Mouse (Mus musculus): ENCODE data around the gene Anp32a. TPM values are rescaled to one million over a fixed set of nuclear protein-coding genes. Genes with fewer than 3 reads are reported as not detected.

Gene Anp32a
- polyA plus RNA-seq, 1 experiment from 2014 or later: 220 TPM

DNA sequence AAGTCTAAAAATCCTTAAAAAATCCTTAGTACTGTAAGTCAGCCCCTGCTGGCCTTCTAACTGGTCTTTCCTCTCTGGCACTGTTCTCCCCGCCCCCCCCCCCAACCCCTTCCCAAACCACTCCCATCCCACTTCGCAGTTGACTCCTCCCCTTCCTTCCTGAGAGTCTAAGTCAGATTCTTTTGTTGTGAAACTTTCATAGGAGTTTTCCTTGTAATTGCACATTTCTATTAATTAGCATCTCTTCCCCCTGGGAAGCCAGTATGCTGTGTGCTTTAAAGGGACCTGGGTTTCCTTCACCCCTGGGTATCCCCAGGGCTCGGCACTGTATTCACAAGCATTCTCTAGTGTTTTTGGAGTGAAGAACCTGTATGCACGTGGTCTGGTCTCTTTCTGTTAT lies 10.1 kb downstream of the Anp32a start:
- Histone ChIP-seq H3K27me3 (ENCODE audit: control insufficient read depth, insufficient read depth, low read length) (no peaks in the 10 kb centered on the region), H3K27ac (ENCODE audit: low read depth, low read length) (no peak overlapping the region), H3K4me1 (replicated peaks; ENCODE audit: control insufficient read depth, insufficient read depth, low read length) (peaks cover 2% of the 10 kb centered on the region; the same call in 1 of the 2 replicates), H3K4me2 (replicated peaks; ENCODE audit: low read depth, low read length) (no peak overlapping the region), H3K9me3 (ENCODE audit: control insufficient read depth, low read length) (no peaks in the 10 kb centered on the region), H3K9ac (ENCODE audit: low read depth, low read length) (no peak overlapping the region), H3K4me3 (ENCODE audit: low read depth, low read length) (no peak overlapping the region), H3K36me3 (ENCODE audit: control insufficient read depth, insufficient read depth, low read length) (no peaks in the 10 kb centered on the region)
- no peak for DNase-seq (ENCODE audit: low spot score)
- WGBS: 52% methylated on average over 3 of the region's 4 CpGs
- ATAC-seq (ENCODE audit: low FRiP score): no peak

DNA sequence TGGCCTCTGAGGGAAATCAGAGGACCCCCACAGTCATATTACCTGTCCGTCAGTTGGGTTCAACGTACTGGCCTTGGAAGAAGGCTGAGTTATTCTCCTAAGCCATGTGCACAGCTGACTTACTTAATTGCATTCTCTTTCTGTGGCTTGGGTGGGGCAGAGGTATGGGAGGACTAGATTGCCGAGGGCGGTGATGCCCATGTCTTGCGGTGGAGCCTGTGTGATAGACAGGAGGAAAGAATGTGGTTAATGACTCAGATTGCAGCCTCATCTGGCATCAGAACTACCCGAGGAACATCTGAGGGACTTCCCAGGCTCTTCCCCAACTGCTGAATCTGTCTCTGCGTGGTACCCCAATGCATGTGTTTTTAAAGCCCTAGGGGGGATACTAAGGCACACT lies 12.7 kb downstream of the Anp32a start:
- DNase-seq (ENCODE audit: low spot score) (no peak), ATAC-seq (ENCODE audit: low FRiP score) (no peak)
- Histone ChIP-seq H3K4me1 (replicated peaks; ENCODE audit: control insufficient read depth, insufficient read depth, low read length) (no peaks in the 10 kb centered on the region; the same call in 1 of the 2 replicates), H3K9me3 (ENCODE audit: control insufficient read depth, low read length) (no peaks in the 10 kb centered on the region), H3K9ac (ENCODE audit: low read depth, low read length) (no peak overlapping the region), H3K27me3 (ENCODE audit: control insufficient read depth, insufficient read depth, low read length) (no peaks in the 10 kb centered on the region), H3K27ac (ENCODE audit: low read depth, low read length) (no peak overlapping the region), H3K4me3 (ENCODE audit: low read depth, low read length) (no peak overlapping the region), H3K4me2 (replicated peaks; ENCODE audit: low read depth, low read length) (no peak overlapping the region), H3K36me3 (ENCODE audit: control insufficient read depth, insufficient read depth, low read length) (no peaks in the 10 kb centered on the region)
- 69% methylated on average over 7 of the region's 7 CpGs for WGBS

DNA sequence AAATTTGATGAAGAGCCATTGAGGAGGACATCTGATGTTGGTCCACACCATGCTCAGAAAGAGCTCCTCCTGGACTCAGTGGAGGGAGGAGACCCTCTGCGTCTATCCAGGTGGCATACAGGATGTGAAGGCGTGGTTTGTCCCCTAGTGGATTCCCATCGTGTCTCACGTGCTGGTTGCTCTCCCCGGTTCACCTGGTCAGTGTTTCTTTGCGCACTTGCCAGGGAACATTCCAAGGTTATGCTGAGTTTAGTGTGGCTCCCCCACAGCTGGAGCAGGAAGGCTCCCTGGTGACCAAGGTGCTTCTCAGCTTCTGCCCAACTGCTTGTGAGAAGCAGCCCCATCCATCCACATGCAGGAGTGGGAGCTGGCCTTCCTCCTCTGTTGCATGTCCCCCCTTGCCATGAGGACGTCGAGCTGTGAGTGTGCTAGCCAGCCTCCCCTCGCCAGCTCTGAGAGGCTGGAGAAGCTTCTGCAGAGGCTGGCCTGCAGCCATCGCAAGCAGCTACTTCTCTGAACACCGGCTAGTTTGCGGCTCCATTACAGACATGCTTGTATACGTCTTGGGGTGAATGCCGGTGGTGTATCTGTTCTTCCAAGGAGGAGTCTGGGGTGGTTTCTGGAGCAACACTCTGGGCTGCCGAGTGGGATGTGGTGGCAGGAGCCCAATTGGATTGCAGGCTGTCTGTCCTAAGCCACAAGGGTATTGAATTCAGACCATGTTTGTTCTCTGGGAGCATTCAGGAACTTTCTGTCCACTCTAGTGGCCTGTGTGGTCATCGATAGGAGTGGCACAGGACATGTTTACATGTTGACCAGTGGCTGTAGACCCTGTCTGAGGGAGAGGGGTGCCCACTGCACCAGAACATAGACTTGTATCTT lies 14.0 kb downstream of the Anp32a start:
- no peaks in the 10 kb centered on the region for H3K9me3 ChIP-seq (ENCODE audit: control insufficient read depth, low read length)
- ATAC-seq (ENCODE audit: low FRiP score): no peak
- 89% methylated on average over 16 of the region's 16 CpGs for WGBS
- DNase-seq (ENCODE audit: low spot score): no peak
- no peak overlapping the region for H3K9ac ChIP-seq (ENCODE audit: low read depth, low read length)
- no peaks in the 10 kb centered on the region for H3K36me3 ChIP-seq (ENCODE audit: control insufficient read depth, insufficient read depth, low read length)
- no peaks in the 10 kb centered on the region for H3K27me3 ChIP-seq (ENCODE audit: control insufficient read depth, insufficient read depth, low read length)
- H3K4me2 ChIP-seq (replicated peaks; ENCODE audit: low read depth, low read length): no peak overlapping the region
- H3K4me1 ChIP-seq (replicated peaks; ENCODE audit: control insufficient read depth, insufficient read depth, low read length): no peaks in the 10 kb centered on the region
- H3K27ac ChIP-seq (ENCODE audit: low read depth, low read length): no peak overlapping the region
- H3K4me3 ChIP-seq (ENCODE audit: low read depth, low read length): no peak overlapping the region

DNA sequence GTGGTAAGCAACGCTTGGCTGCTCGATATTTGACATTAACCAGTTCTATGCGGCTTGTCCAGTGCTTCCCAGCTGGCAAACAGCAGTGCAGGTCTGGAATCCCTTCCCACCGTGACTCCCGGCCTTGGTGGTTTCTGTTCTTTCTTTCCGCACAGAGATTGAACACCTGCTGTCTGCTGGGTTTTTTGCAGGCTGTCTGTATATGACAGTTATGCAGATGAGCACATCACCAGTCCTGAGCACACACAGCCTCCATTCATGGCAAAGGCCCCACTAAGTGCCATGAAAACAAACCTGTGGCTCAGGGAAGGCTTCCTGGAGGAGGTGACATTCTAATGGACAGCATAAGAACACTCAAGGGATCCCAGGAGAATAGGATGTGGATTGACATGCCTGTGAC lies 14.7 kb downstream of the Anp32a start:
- DNase-seq (ENCODE audit: low spot score): no peak
- Histone ChIP-seq H3K9me3 (ENCODE audit: control insufficient read depth, low read length) (no peaks in the 10 kb centered on the region), H3K4me3 (ENCODE audit: low read depth, low read length) (no peak overlapping the region), H3K4me1 (replicated peaks; ENCODE audit: control insufficient read depth, insufficient read depth, low read length) (no peaks in the 10 kb centered on the region), H3K27me3 (ENCODE audit: control insufficient read depth, insufficient read depth, low read length) (no peaks in the 10 kb centered on the region), H3K4me2 (replicated peaks; ENCODE audit: low read depth, low read length) (no peak overlapping the region), H3K9ac (ENCODE audit: low read depth, low read length) (no peak overlapping the region), H3K36me3 (ENCODE audit: control insufficient read depth, insufficient read depth, low read length) (no peaks in the 10 kb centered on the region), H3K27ac (ENCODE audit: low read depth, low read length) (no peak overlapping the region)
- ATAC-seq (ENCODE audit: low FRiP score): no peak
- WGBS: 90% methylated on average over 6 of the region's 6 CpGs

DNA sequence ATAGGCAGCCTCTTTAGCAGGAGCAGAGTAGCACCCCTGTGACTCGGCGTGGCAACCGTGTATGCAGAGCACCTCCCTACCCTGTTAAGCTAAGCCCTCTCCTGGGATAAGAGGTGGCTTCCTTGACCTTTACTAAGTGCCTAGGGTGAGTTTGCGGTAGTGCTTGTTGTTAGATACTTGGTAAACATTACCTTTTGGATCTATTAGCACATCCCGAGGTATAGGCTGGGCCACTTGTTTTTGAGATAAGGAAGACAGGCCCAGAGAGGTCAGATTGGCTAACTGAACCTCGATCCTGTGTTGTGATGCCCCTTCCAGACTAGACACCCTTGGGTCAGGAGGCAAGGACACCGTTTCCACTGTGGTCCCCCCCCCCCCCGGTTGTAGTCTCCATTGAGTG lies 16.5 kb downstream of the Anp32a start:
- Histone ChIP-seq H3K27ac (ENCODE audit: low read depth, low read length) (no peak overlapping the region), H3K9me3 (ENCODE audit: control insufficient read depth, low read length) (no peaks in the 10 kb centered on the region), H3K9ac (ENCODE audit: low read depth, low read length) (no peak overlapping the region), H3K4me2 (replicated peaks; ENCODE audit: low read depth, low read length) (no peak overlapping the region), H3K27me3 (ENCODE audit: control insufficient read depth, insufficient read depth, low read length) (no peaks in the 10 kb centered on the region), H3K36me3 (ENCODE audit: control insufficient read depth, insufficient read depth, low read length) (no peaks in the 10 kb centered on the region), H3K4me3 (ENCODE audit: low read depth, low read length) (no peak overlapping the region), H3K4me1 (replicated peaks; ENCODE audit: control insufficient read depth, insufficient read depth, low read length) (peaks cover 5% of the 10 kb centered on the region; the same call in 1 of the 2 replicates)
- WGBS: 92% methylated on average over 8 of the region's 8 CpGs
- DNase-seq (ENCODE audit: low spot score) (no peak), ATAC-seq (ENCODE audit: low FRiP score) (no peak)

DNA sequence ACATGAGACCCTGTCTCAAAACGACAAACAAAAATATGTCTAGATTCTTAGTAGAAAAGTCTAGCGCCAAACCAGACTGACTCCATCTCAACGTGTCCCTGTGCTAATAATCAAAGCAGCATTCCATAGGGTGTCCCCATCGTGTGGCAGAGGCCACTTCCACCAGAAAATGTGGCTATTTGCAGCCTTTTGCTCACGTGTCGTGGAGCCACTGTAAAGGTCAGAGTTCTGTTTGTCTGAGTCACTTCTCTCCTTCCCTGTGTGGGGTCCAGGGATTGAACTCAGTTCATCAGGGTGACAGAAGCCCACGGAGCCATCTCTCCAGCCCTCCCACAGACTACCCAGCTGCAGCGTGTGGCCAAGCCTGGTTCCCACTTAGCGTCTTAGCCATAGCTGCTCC lies 17.8 kb downstream of the Anp32a start:
- Histone ChIP-seq H3K4me2 (replicated peaks; ENCODE audit: low read depth, low read length) (no peak overlapping the region), H3K4me1 (replicated peaks; ENCODE audit: control insufficient read depth, insufficient read depth, low read length) (peaks cover 13% of the 10 kb centered on the region), H3K27ac (ENCODE audit: low read depth, low read length) (no peak overlapping the region), H3K9me3 (ENCODE audit: control insufficient read depth, low read length) (no peaks in the 10 kb centered on the region), H3K36me3 (ENCODE audit: control insufficient read depth, insufficient read depth, low read length) (no peaks in the 10 kb centered on the region), H3K9ac (ENCODE audit: low read depth, low read length) (no peak overlapping the region), H3K27me3 (ENCODE audit: control insufficient read depth, insufficient read depth, low read length) (no peaks in the 10 kb centered on the region), H3K4me3 (ENCODE audit: low read depth, low read length) (no peak overlapping the region)
- 84% methylated on average over 9 of the region's 9 CpGs for WGBS
- ATAC-seq (ENCODE audit: low FRiP score) (no peak), DNase-seq (ENCODE audit: low spot score) (no peak)

DNA sequence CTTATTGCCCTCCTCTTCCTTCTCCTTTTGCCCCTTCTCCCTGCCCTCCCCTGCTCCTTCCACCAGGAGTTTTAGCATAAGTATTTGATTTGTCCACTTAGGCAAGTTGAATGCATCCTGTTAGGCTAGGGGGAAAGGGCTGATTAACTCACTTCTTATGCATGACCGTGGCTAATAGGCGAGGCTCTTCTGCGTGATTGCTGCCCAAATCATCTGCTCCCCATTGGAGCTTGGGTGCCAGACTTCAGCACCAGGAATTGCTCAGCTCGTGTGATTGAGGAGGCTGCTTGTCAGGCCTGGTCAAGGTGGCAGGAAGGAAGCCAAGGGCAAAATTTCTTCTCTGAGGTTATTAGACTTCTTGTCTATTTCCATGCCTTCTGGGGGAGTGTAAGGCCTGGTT lies 19.8 kb downstream of the Anp32a start:
- no peaks in the 10 kb centered on the region for H3K36me3 ChIP-seq (ENCODE audit: control insufficient read depth, insufficient read depth, low read length)
- DNase-seq (ENCODE audit: low spot score): no peak
- H3K9ac ChIP-seq (ENCODE audit: low read depth, low read length): no peak overlapping the region
- H3K4me2 ChIP-seq (replicated peaks; ENCODE audit: low read depth, low read length): no peak overlapping the region
- ATAC-seq (ENCODE audit: low FRiP score): no peak
- no peak overlapping the region for H3K27ac ChIP-seq (ENCODE audit: low read depth, low read length)
- H3K9me3 ChIP-seq (ENCODE audit: control insufficient read depth, low read length): no peaks in the 10 kb centered on the region
- no peak overlapping the region for H3K4me3 ChIP-seq (ENCODE audit: low read depth, low read length)
- H3K4me1 ChIP-seq (replicated peaks; ENCODE audit: control insufficient read depth, insufficient read depth, low read length): peaks cover 23% of the 10 kb centered on the region
- H3K27me3 ChIP-seq (ENCODE audit: control insufficient read depth, insufficient read depth, low read length): no peaks in the 10 kb centered on the region
- 44% methylated on average over 4 of the region's 4 CpGs for WGBS

DNA sequence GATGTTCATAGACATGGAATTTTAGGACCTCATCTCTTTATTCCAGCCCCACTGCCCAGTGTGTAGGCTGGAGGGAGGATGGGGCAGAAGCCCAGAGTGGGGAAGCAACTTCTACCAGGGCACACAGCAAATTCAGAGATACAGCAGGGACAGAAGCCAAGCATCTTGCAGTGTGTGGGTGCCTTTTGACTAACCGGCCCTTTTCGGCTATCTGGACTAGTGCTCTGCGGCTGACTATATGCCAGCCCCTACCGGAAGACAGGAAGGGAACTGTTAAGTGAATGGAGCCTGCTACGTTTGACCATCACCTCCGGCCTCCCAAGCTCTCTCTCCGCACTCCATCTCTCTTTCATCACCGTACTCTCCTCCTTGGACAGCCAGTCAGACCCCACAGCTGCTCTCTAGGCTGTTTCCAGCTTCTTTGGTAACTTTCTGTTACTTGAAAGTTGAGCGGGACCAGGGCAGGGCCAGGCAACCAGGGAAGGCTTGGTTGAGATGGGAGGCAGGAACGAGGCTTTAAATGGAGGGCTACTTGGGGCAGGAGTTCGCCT lies 21.8 kb downstream of the Anp32a start:
- Histone ChIP-seq H3K27ac (ENCODE audit: low read depth, low read length) (peak overlapping the region; percentile 63; the same call in 1 of the 2 replicates), H3K9me3 (ENCODE audit: control insufficient read depth, low read length) (no peaks in the 10 kb centered on the region), H3K9ac (ENCODE audit: low read depth, low read length) (peak overlapping the region; percentile 8), H3K27me3 (ENCODE audit: control insufficient read depth, insufficient read depth, low read length) (no peaks in the 10 kb centered on the region), H3K4me1 (replicated peaks; ENCODE audit: control insufficient read depth, insufficient read depth, low read length) (peaks cover 25% of the 10 kb centered on the region), H3K36me3 (ENCODE audit: control insufficient read depth, insufficient read depth, low read length) (no peaks in the 10 kb centered on the region), H3K4me2 (replicated peaks; ENCODE audit: low read depth, low read length) (peak overlapping the region; percentile 58; the same call in 1 of the 2 replicates), H3K4me3 (ENCODE audit: low read depth, low read length) (no peak overlapping the region)
- 33% methylated on average over 11 of the region's 11 CpGs for WGBS
- ATAC-seq (ENCODE audit: low FRiP score) (no peak), DNase-seq (ENCODE audit: low spot score) (peak; percentile 30)

DNA sequence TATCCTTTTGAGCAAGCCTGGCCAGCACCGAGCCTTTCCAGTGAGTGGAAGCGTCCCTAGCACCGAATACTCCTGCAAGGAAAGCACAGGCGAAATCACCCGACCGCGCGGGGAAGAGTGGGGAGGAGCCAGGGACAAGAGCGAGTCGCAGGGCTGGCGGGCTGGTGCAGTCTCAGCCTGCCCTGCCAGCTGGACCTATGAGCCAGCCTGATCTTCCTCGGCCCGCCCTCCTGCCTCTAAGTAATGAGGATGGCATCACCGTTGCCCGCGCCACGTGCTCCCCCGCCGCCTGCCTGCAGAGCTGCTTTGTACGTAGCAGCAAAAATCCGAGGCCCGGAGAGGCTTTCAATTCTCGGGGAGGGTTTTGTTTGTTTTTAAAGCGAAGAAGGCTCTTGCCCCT lies 22.5 kb downstream of the Anp32a start:
- Histone ChIP-seq H3K4me3 (ENCODE audit: low read depth, low read length) (peak overlapping the region; percentile 21), H3K4me1 (replicated peaks; ENCODE audit: control insufficient read depth, insufficient read depth, low read length) (peaks cover 25% of the 10 kb centered on the region), H3K36me3 (ENCODE audit: control insufficient read depth, insufficient read depth, low read length) (no peaks in the 10 kb centered on the region), H3K9me3 (ENCODE audit: control insufficient read depth, low read length) (no peaks in the 10 kb centered on the region), H3K27me3 (ENCODE audit: control insufficient read depth, insufficient read depth, low read length) (no peaks in the 10 kb centered on the region), H3K9ac (ENCODE audit: low read depth, low read length) (peak overlapping the region; percentile 52; the same call in 1 of the 2 replicates), H3K27ac (ENCODE audit: low read depth, low read length) (peak overlapping the region; percentile 63), H3K4me2 (replicated peaks; ENCODE audit: low read depth, low read length) (peak overlapping the region; percentile 58)
- DNase-seq (ENCODE audit: low spot score) (peak; percentile 84), ATAC-seq (ENCODE audit: low FRiP score) (peak; percentile 90)
- under 1% methylated on average over 24 of the region's 24 CpGs for WGBS
